Mouse (Mus musculus): ENCODE data around the gene Kpna4. TPM values are rescaled to one million over a fixed set of nuclear protein-coding genes. Genes with fewer than 3 reads are reported as not detected.

Gene Kpna4
- polyA plus RNA-seq, 1 experiment from 2014 or later = 27.7 TPM

GRCm38 (mm10) chr3:69094456-69094855 lies 32.5 kb downstream of the Kpna4 start:
- Histone ChIP-seq H3K9me3 (replicated peaks) (no peaks in the 10 kb centered on the region), H3K4me2 (no peak overlapping the region), H3K27me3 (replicated peaks) (no peaks in the 10 kb centered on the region), H3K9ac (no peak overlapping the region), H3K27ac (no peak overlapping the region), H3K36me3 (peaks cover 74% of the 10 kb centered on the region), H3K4me1 (no peaks in the 10 kb centered on the region), H3K4me3 (no peak overlapping the region)
- WGBS (ENCODE audit: insufficient replicate concordance) = 89% methylated on average over 7 of the region's 7 CpGs
- ATAC-seq = no peak

- Histone ChIP-seq H3K4me3 (no peak overlapping the region), H3K27me3 (replicated peaks) (no peaks in the 10 kb centered on the region), H3K4me2 (no peak overlapping the region), H3K9me3 (replicated peaks) (no peaks in the 10 kb centered on the region), H3K27ac (no peak overlapping the region; the same call in 1 of the 2 replicates), H3K36me3 (no peaks in the 10 kb centered on the region), H3K4me1 (peaks cover 26% of the 10 kb centered on the region), H3K9ac (no peak overlapping the region)
- ATAC-seq = no peak
- WGBS (ENCODE audit: insufficient replicate concordance) = 46% methylated on average over 1 of the region's 1 CpGs
Measured at GRCm38 (mm10) chr3:69064005-69064404, 62.9 kb downstream of the Kpna4 start.

- WGBS (ENCODE audit: insufficient replicate concordance) = 57% methylated on average over 1 of the region's 1 CpGs
- ATAC-seq = no peak
Measured at GRCm38 (mm10) chr3:69062764-69063163, 64.1 kb downstream of the Kpna4 start.

GRCm38 (mm10) chr3:69060672-69061071 lies 66.2 kb downstream of the Kpna4 start:
- Histone ChIP-seq H3K36me3 (no peaks in the 10 kb centered on the region), H3K9me3 (replicated peaks) (no peaks in the 10 kb centered on the region), H3K4me3 (no peak overlapping the region), H3K4me2 (no peak overlapping the region), H3K9ac (no peak overlapping the region), H3K27me3 (replicated peaks) (no peaks in the 10 kb centered on the region), H3K4me1 (peaks cover 43% of the 10 kb centered on the region), H3K27ac (no peak overlapping the region)
- peak; percentile 31; the same call in 1 of the 2 replicates for ATAC-seq
- WGBS (ENCODE audit: insufficient replicate concordance) = 83% methylated on average over 4 of the region's 4 CpGs

More at GRCm38 (mm10) chr3:69062764-69063163, 64.1 kb downstream of the Kpna4 start:
- H3K4me3 ChIP-seq = no peak overlapping the region
- no peaks in the 10 kb centered on the region for H3K36me3 ChIP-seq
- no peaks in the 10 kb centered on the region for H3K27me3 ChIP-seq (replicated peaks)
- H3K4me2 ChIP-seq = no peak overlapping the region
- H3K27ac ChIP-seq = peak overlapping the region; percentile 53; the same call in 1 of the 2 replicates
- peaks cover 22% of the 10 kb centered on the region for H3K4me1 ChIP-seq
- no peaks in the 10 kb centered on the region for H3K9me3 ChIP-seq (replicated peaks)
- no peak overlapping the region; the same call in 1 of the 2 replicates for H3K9ac ChIP-seq

- Histone ChIP-seq H3K9me3 (replicated peaks) (no peaks in the 10 kb centered on the region), H3K36me3 (no peaks in the 10 kb centered on the region), H3K27me3 (replicated peaks) (no peaks in the 10 kb centered on the region), H3K4me2 (peak overlapping the region; percentile 54), H3K9ac (peak overlapping the region; percentile 58), H3K4me1 (peaks cover 70% of the 10 kb centered on the region), H3K4me3 (no peak overlapping the region), H3K27ac (peak overlapping the region; percentile 97)
- 67% methylated on average over 3 of the region's 3 CpGs for WGBS (ENCODE audit: insufficient replicate concordance)
- ATAC-seq = no peak
Measured at GRCm38 (mm10) chr3:69055871-69056270, 71.0 kb downstream of the Kpna4 start.

- peaks cover 70% of the 10 kb centered on the region for H3K4me1 ChIP-seq
- WGBS (ENCODE audit: insufficient replicate concordance) = 28% methylated on average over 7 of the region's 7 CpGs
- H3K4me3 ChIP-seq = peak overlapping the region; percentile 3
- peak overlapping the region; percentile 97 for H3K27ac ChIP-seq
- H3K4me2 ChIP-seq = peak overlapping the region; percentile 54
- no peaks in the 10 kb centered on the region for H3K9me3 ChIP-seq (replicated peaks)
- ATAC-seq = peak; percentile 100
- no peaks in the 10 kb centered on the region for H3K27me3 ChIP-seq (replicated peaks)
- H3K36me3 ChIP-seq = no peaks in the 10 kb centered on the region
- H3K9ac ChIP-seq = peak overlapping the region; percentile 59
Measured at GRCm38 (mm10) chr3:69054760-69055432, 72.0 kb downstream of the Kpna4 start.

- WGBS (ENCODE audit: insufficient replicate concordance) = 83% methylated on average over 11 of the region's 11 CpGs
- no peak overlapping the region for H3K27ac ChIP-seq
- ATAC-seq = no peak
Measured at GRCm38 (mm10) chr3:69051894-69052293, 75.0 kb downstream of the Kpna4 start.

GRCm38 (mm10) chr3:69049011-69049410 lies 77.9 kb downstream of the Kpna4 start:
- ATAC-seq = no peak

More at GRCm38 (mm10) chr3:69051894-69052293, 75.0 kb downstream of the Kpna4 start:
- peaks cover 73% of the 10 kb centered on the region for H3K4me1 ChIP-seq
- H3K36me3 ChIP-seq = no peaks in the 10 kb centered on the region
- H3K27me3 ChIP-seq (replicated peaks) = no peaks in the 10 kb centered on the region
- H3K4me2 ChIP-seq = no peak overlapping the region
- H3K9ac ChIP-seq = no peak overlapping the region
- H3K9me3 ChIP-seq (replicated peaks) = no peaks in the 10 kb centered on the region
- no peak overlapping the region for H3K4me3 ChIP-seq

GRCm38 (mm10) chr3:69047684-69048083 lies 79.2 kb downstream of the Kpna4 start:
- peaks cover 6% of the 10 kb centered on the region for H3K36me3 ChIP-seq
- ATAC-seq = no peak
- 77% methylated on average over 4 of the region's 4 CpGs for WGBS (ENCODE audit: insufficient replicate concordance)
- H3K9ac ChIP-seq = no peak overlapping the region
- H3K9me3 ChIP-seq (replicated peaks) = no peaks in the 10 kb centered on the region
- H3K4me1 ChIP-seq = peaks cover 54% of the 10 kb centered on the region
- H3K4me2 ChIP-seq = no peak overlapping the region
- H3K27me3 ChIP-seq (replicated peaks) = no peaks in the 10 kb centered on the region
- H3K27ac ChIP-seq = peak overlapping the region; percentile 1; the same call in 1 of the 2 replicates
- H3K4me3 ChIP-seq = no peak overlapping the region

More at GRCm38 (mm10) chr3:69049011-69049410, 77.9 kb downstream of the Kpna4 start:
- Histone ChIP-seq H3K4me3 (no peak overlapping the region), H3K27ac (no peak overlapping the region), H3K9me3 (replicated peaks) (no peaks in the 10 kb centered on the region), H3K36me3 (no peaks in the 10 kb centered on the region), H3K4me2 (no peak overlapping the region), H3K9ac (no peak overlapping the region), H3K4me1 (peaks cover 64% of the 10 kb centered on the region), H3K27me3 (replicated peaks) (no peaks in the 10 kb centered on the region)
- 83% methylated on average over 6 of the region's 6 CpGs for WGBS (ENCODE audit: insufficient replicate concordance)

GRCm38 (mm10) chr3:69046509-69046908 lies 80.4 kb downstream of the Kpna4 start:
- Histone ChIP-seq H3K27me3 (replicated peaks) (no peaks in the 10 kb centered on the region), H3K4me1 (peaks cover 48% of the 10 kb centered on the region), H3K27ac (peak overlapping the region; percentile 79), H3K4me2 (peak overlapping the region; percentile 88), H3K36me3 (peaks cover 14% of the 10 kb centered on the region), H3K4me3 (no peak overlapping the region), H3K9ac (peak overlapping the region; percentile 99), H3K9me3 (replicated peaks) (no peaks in the 10 kb centered on the region)
- WGBS (ENCODE audit: insufficient replicate concordance) = 17% methylated on average over 4 of the region's 4 CpGs
- no peak for ATAC-seq

- H3K27ac ChIP-seq = peak overlapping the region; percentile 98
- H3K36me3 ChIP-seq = peaks cover 22% of the 10 kb centered on the region
- no peak for ATAC-seq
Measured at GRCm38 (mm10) chr3:69045750-69046149, 81.2 kb downstream of the Kpna4 start.

GRCm38 (mm10) chr3:69045400-69045703 lies 81.6 kb downstream of the Kpna4 start:
- peaks cover 55% of the 10 kb centered on the region for H3K4me1 ChIP-seq
- peak overlapping the region; percentile 96 for H3K4me3 ChIP-seq
- no peaks in the 10 kb centered on the region for H3K9me3 ChIP-seq (replicated peaks)
- H3K36me3 ChIP-seq = peaks cover 26% of the 10 kb centered on the region
- peak overlapping the region; percentile 88 for H3K4me2 ChIP-seq
- H3K27me3 ChIP-seq (replicated peaks) = no peaks in the 10 kb centered on the region
- WGBS (ENCODE audit: insufficient replicate concordance) = 4% methylated on average over 9 of the region's 9 CpGs
- H3K9ac ChIP-seq = peak overlapping the region; percentile 99
- H3K27ac ChIP-seq = peak overlapping the region; percentile 98
- 0 out of 2 replicates have a peak, but pooled peaks have one; percentile 3 for ATAC-seq

More at GRCm38 (mm10) chr3:69045750-69046149, 81.2 kb downstream of the Kpna4 start:
- Histone ChIP-seq H3K4me2 (peak overlapping the region; percentile 88), H3K4me3 (peak overlapping the region; percentile 96), H3K4me1 (peaks cover 52% of the 10 kb centered on the region), H3K27me3 (replicated peaks) (no peaks in the 10 kb centered on the region), H3K9ac (peak overlapping the region; percentile 99), H3K9me3 (replicated peaks) (no peaks in the 10 kb centered on the region)
- 18% methylated on average over 13 of the region's 13 CpGs for whole genome bisulfite sequencing (ENCODE audit: insufficient replicate concordance)

All from liver, embryonic 12.5 days (tissue).